Mouse (Mus musculus) spleen, postnatal 10 days (tissue): ENCODE results near the gene Larp6.

ENCODE experiments used
- DNase-seq, 2 experiments: peaks; one replicate each; pipeline ENCODE4 v3.0.0; 2021 to 2022; ENCODE audit warnings: low spot score in 2 of 2

The Larp6 gene

DNA sequence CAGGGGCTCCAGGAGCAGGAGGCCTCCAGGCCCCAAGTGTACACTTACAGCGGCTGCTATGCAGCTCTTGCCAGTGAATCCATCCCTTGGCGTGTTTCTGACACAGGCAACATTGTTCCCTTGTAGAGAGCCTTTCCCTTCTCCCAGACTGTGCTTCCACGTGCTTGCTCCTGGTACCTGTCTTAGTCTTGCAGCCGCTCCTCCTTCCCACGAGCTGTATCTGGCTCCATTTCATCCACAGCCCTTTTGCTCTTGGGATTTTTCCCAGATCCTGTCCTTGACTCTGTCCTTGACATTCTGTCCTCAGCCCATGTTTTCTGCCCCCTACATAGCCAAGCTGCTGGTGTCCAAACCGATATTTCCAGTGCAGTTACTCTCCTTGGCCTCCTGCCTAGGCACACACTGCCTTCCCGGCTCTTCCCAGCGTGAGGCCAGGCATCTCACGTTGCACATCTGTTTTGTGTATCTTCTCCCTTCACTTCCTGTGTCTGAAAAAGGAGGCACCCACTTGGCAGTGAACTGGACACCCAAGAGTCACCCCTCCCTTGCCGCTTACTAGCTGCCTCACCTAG lies 46.7 kb downstream of the Larp6 start:
- no peak for DNase-seq

DNA sequence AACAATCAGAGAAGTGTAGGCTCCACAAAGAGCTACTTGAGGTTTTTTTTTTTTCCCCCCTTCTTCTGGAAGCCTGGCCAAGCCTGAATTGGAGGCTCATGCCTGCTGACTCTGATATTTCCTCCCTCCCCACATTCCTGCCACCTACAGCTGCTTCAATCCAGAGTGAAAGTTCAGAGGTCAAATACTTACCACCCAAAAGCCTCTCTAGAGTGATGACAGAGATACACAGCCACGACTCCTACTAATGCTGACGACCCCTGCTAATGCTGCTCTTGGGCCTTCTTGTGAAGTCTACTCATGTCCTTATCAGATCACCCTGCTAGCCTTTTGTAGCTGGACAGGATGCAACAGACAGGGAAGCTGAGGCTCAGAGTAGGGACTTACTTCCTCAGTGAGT lies 52.4 kb downstream of the Larp6 start:
- no peak for DNase-seq

DNA sequence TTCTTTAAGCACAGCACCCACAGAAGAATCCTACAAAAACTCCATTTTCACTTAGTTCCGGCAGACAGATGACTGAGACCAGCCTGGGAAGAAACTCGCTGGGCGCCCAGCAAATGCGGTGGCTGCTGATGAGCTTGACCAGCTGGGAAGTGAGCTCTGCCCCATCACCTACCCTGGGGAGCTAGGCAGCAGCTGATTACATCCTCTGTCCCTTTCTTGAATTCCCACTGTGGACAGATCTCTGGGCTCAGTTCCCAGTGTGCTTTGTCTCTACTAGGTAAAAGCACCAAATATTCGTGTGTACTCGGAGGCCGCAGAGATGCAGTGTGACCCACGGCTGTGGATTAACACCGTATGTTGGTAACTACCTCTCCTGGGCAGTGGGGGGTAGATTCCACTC lies 55.6 kb downstream of the Larp6 start:
- DNase-seq: no peak

DNA sequence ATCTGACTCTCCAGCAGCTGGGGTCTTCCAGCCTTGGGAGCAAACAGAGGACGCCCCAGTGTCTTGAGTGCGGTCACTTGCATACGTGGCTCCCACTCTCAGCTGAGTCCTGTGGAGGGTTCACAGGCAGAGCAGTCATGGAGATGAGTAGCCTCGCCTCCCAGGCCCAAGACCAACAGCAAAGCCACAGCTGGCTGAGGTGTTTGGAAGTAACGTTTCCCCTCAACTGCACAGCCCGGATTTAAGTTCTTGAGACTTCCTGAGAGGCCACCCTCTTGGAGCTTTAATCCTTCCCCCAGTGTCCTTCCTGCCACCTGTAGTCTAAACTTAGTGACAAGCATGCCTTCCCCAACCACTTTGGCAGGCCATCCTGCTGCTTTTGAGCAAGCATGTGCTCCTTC lies 56.9 kb downstream of the Larp6 start:
- no peak for DNase-seq

DNA sequence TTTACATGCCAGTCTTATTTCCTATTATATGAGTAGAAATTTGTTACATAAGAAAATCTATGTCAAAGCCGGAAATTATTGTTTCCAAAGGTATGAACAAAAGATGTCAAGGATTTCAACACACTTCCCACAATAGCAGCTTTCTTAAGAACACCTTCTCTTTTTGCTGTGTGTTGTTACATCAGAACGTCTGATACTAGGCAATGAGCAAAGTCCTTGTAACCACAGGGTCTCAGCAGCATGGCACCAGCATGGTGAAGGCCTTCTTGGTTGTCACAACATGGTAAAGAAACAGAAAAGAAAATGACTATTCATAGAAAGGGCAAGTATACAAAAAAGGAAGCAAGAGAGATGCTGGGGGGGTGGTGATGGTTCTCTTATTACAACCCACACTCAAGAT lies 60.9 kb downstream of the Larp6 start:
- DNase-seq: no peak

DNA sequence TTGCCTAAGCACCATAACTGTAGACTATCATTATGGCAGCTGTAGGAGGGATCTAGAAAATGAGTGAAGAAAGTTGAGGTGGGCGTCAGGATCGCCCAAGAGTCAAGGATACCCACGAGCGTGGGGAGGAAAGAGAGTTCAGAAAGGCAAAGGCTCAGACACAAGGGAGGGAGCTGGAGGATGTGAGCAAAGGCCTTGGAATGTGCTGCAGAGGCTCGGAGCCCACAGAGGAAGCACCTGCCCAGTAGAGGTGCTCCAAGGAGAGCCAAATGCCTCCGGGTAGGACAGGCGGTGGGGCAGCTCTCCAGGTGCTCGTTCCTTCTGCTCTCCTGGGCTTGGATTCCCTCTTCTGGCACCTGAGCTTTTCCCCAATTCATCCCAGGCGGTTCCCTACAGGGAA lies 64.1 kb downstream of the Larp6 start:
- DNase-seq: no peak

DNA sequence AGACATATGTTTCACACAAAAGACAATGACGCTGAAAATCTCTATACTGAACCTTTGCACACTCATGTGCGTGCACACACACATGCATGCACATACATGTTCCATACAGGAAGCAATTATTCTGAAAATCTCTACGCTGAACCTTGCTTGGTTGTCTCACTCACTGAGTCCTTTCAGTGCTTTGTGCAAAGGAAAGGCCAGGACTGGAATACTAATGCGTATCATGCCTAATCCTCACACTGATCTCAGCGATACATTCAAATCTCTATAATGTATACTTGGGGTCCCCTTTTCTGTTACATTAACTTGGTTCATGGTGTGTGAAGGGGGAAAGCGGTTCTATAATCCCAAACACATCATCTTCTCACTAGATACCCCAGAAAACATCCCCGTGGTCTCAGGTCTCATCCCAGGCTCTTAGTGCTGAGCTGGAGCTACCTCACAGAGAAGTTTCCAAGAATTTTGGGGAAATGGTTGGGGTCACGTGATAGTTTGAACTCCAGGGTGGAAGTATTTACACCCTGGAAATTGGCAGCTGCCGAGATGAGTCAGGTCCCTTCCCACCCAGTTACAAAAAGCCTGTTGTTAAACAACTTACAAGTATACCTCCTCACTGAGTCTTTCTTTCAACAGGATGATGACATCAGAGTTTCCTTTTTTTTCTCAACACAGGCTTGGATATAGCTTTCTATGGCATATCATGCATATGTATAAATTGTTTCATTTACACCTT lies 69.4 kb downstream of the Larp6 start:
- DNase-seq: no peak

DNA sequence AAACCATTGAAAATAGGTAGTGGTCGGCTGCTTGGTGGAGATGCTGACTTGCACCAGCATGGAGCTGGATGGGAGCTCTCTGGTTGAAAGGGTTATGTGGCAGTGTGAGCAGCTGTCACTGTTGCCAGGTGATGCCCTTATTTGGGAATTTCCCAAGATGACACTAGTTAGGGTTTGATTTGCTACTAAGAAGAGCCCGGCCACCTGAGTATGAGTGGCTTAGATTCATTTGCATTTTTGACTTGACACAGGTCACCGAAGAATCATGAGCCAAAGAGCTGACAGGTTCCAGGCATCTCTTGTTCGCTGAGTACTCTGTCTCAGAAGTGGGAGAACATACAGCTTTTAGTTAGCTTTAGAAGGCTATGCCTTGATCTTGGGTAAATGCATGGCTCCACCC lies 72.3 kb downstream of the Larp6 start:
- no peak for DNase-seq

DNA sequence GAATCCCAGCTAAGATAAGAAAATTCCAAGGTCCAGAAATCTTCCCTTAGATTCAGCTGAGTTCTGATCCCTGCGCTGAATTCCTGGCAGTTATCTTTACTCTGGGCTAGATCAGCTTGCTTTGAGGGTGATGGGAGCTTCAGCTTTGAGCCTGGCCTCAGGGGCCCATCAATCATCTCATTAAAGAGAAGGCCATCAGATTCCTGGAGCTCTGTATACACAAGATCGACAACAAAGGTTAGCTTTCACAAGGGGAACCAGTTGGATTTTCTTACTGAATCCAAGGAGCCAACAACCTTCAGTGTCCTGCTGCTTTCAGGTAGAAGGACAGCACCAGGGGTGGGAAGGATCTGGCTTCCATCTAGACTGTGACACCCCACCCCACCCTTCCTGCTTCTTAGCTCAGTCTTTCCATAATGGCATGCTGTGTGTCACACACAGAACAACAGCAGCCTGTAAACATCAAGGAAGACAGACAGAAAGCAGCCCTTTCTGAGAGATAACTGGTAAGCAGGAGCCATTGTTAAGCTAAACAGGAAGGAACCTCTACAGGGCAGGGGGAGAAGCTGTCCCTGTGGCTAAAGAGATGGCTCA lies 74.8 kb downstream of the Larp6 start:
- no peak for DNase-seq
